Mouse (Mus musculus): ENCODE data around the gene Alcam. TPM values are rescaled to one million over a fixed set of nuclear protein-coding genes. Genes with fewer than 3 reads are reported as not detected.

Alcam gene
- polyA plus RNA-seq, 1 experiment from 2014 or later, result 63.7 TPM

- no peak for ATAC-seq (ENCODE audit: low read depth)
- H3K9ac ChIP-seq (ENCODE audit: low read depth, low read length), result no peak overlapping the region
- no peaks in the 10 kb centered on the region for H3K9me3 ChIP-seq (ENCODE audit: control insufficient read depth, low read length)
- H3K4me3 ChIP-seq (ENCODE audit: low read depth, low read length), result no peak overlapping the region
- H3K27me3 ChIP-seq (replicated peaks; ENCODE audit: control insufficient read depth, insufficient read depth, low read length), result no peaks in the 10 kb centered on the region
- H3K4me2 ChIP-seq (ENCODE audit: low read depth, low read length), result no peak overlapping the region
- H3K27ac ChIP-seq (replicated peaks; ENCODE audit: low read depth, low read length), result no peak overlapping the region
- no peaks in the 10 kb centered on the region for H3K4me1 ChIP-seq (ENCODE audit: control insufficient read depth, insufficient read depth, low read length)
- DNase-seq (ENCODE audit: low spot score), result no peak
- no peaks in the 10 kb centered on the region for H3K36me3 ChIP-seq (ENCODE audit: control insufficient read depth, insufficient read depth, low read length)
- 60% methylated on average over 2 of the region's 2 CpGs for WGBS
Observed at GRCm38 (mm10) chr16:52229930-52230329, 223.9 kb downstream of the Alcam start.

- Histone ChIP-seq H3K4me2 (ENCODE audit: low read depth, low read length) (no peak overlapping the region), H3K4me3 (ENCODE audit: low read depth, low read length) (no peak overlapping the region), H3K36me3 (ENCODE audit: control insufficient read depth, insufficient read depth, low read length) (no peaks in the 10 kb centered on the region), H3K27me3 (replicated peaks; ENCODE audit: control insufficient read depth, insufficient read depth, low read length) (no peaks in the 10 kb centered on the region), H3K9ac (ENCODE audit: low read depth, low read length) (no peak overlapping the region), H3K27ac (replicated peaks; ENCODE audit: low read depth, low read length) (no peak overlapping the region), H3K9me3 (ENCODE audit: control insufficient read depth, low read length) (no peaks in the 10 kb centered on the region), H3K4me1 (ENCODE audit: control insufficient read depth, insufficient read depth, low read length) (no peaks in the 10 kb centered on the region)
- DNase-seq (ENCODE audit: low spot score) (no peak), ATAC-seq (ENCODE audit: low read depth) (no peak)
- 63% methylated on average over 7 of the region's 7 CpGs for WGBS
Observed at GRCm38 (mm10) chr16:52229446-52229845, 224.4 kb downstream of the Alcam start.

- Histone ChIP-seq H3K9me3 (ENCODE audit: control insufficient read depth, low read length) (no peaks in the 10 kb centered on the region), H3K36me3 (ENCODE audit: control insufficient read depth, insufficient read depth, low read length) (no peaks in the 10 kb centered on the region), H3K4me1 (ENCODE audit: control insufficient read depth, insufficient read depth, low read length) (no peaks in the 10 kb centered on the region), H3K4me3 (ENCODE audit: low read depth, low read length) (no peak overlapping the region), H3K4me2 (ENCODE audit: low read depth, low read length) (no peak overlapping the region), H3K27ac (replicated peaks; ENCODE audit: low read depth, low read length) (no peak overlapping the region), H3K27me3 (replicated peaks; ENCODE audit: control insufficient read depth, insufficient read depth, low read length) (no peaks in the 10 kb centered on the region), H3K9ac (ENCODE audit: low read depth, low read length) (no peak overlapping the region)
- DNase-seq (ENCODE audit: low spot score) (no peak), ATAC-seq (ENCODE audit: low read depth) (no peak)
- WGBS, result 77% methylated on average over 4 of the region's 4 CpGs
Observed at GRCm38 (mm10) chr16:52222896-52223295, 231.0 kb downstream of the Alcam start.

- H3K4me3 ChIP-seq (ENCODE audit: low read depth, low read length), result no peak overlapping the region
- DNase-seq (ENCODE audit: low spot score) (no peak), ATAC-seq (ENCODE audit: low read depth) (no peak)
- H3K27ac ChIP-seq (replicated peaks; ENCODE audit: low read depth, low read length), result no peak overlapping the region
- no peaks in the 10 kb centered on the region for H3K9me3 ChIP-seq (ENCODE audit: control insufficient read depth, low read length)
- no peak overlapping the region for H3K9ac ChIP-seq (ENCODE audit: low read depth, low read length)
- no peaks in the 10 kb centered on the region for H3K36me3 ChIP-seq (ENCODE audit: control insufficient read depth, insufficient read depth, low read length)
- no peaks in the 10 kb centered on the region for H3K27me3 ChIP-seq (replicated peaks; ENCODE audit: control insufficient read depth, insufficient read depth, low read length)
- 19% methylated on average over 2 of the region's 2 CpGs for WGBS
- H3K4me2 ChIP-seq (ENCODE audit: low read depth, low read length), result no peak overlapping the region
- H3K4me1 ChIP-seq (ENCODE audit: control insufficient read depth, insufficient read depth, low read length), result no peaks in the 10 kb centered on the region
Observed at GRCm38 (mm10) chr16:52219069-52219468, 234.8 kb downstream of the Alcam start.

GRCm38 (mm10) chr16:52210844-52211606, 242.8 kb downstream of the Alcam start:
- ATAC-seq (ENCODE audit: low read depth) (no peak), DNase-seq (ENCODE audit: low spot score) (no peak)
- Histone ChIP-seq H3K9me3 (ENCODE audit: control insufficient read depth, low read length) (no peaks in the 10 kb centered on the region), H3K4me2 (ENCODE audit: low read depth, low read length) (no peak overlapping the region), H3K27ac (replicated peaks; ENCODE audit: low read depth, low read length) (no peak overlapping the region), H3K4me1 (ENCODE audit: control insufficient read depth, insufficient read depth, low read length) (no peaks in the 10 kb centered on the region), H3K9ac (ENCODE audit: low read depth, low read length) (no peak overlapping the region), H3K4me3 (ENCODE audit: low read depth, low read length) (no peak overlapping the region), H3K27me3 (replicated peaks; ENCODE audit: control insufficient read depth, insufficient read depth, low read length) (no peaks in the 10 kb centered on the region), H3K36me3 (ENCODE audit: control insufficient read depth, insufficient read depth, low read length) (peaks cover 16% of the 10 kb centered on the region)
- 85% methylated on average over 8 of the region's 8 CpGs for WGBS

GRCm38 (mm10) chr16:52200107-52200506, 253.8 kb downstream of the Alcam start:
- Histone ChIP-seq H3K4me3 (ENCODE audit: low read depth, low read length) (no peak overlapping the region), H3K4me1 (ENCODE audit: control insufficient read depth, insufficient read depth, low read length) (no peaks in the 10 kb centered on the region), H3K4me2 (ENCODE audit: low read depth, low read length) (no peak overlapping the region), H3K36me3 (ENCODE audit: control insufficient read depth, insufficient read depth, low read length) (peaks cover 36% of the 10 kb centered on the region), H3K9me3 (ENCODE audit: control insufficient read depth, low read length) (no peaks in the 10 kb centered on the region), H3K9ac (ENCODE audit: low read depth, low read length) (no peak overlapping the region), H3K27ac (replicated peaks; ENCODE audit: low read depth, low read length) (no peak overlapping the region), H3K27me3 (replicated peaks; ENCODE audit: control insufficient read depth, insufficient read depth, low read length) (no peaks in the 10 kb centered on the region)
- WGBS, result 91% methylated on average over 7 of the region's 7 CpGs
- ATAC-seq (ENCODE audit: low read depth) (no peak), DNase-seq (ENCODE audit: low spot score) (no peak)

Measured in embryonic facial prominence, embryonic 14.5 days (tissue).